Mouse (Mus musculus): ENCODE measurements at regions not wholly inside any gene's neighbourhood (a gene's known extent, or its start where the extent isn't known, plus 50 kb on each side); places are given as distances from the start of the nearest gene placed in this dataset.

DNA sequence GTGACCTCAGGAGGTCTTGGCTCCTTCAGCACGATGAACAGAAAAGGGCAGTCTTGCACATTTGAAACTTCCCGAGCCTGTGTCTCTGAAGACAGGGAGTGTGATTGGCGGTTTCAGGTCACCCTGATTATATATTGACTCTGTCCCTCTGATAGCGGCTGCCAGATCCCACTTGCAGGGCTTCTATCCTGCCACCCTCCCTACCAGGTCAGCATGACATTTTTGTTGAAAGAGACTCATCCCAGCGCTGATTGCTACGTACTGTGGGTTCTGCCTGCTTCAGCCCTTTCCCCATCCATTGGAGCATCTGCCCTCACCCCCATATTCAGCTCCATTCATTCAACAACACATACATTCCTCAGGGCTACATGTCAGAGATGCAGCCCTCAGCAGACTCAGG is 466.7 kb downstream of the Etnk1 start:
- H3K4me3 ChIP-seq: no peak overlapping the region
- H3K4me1 ChIP-seq: peaks cover 5% of the 10 kb centered on the region; the same call in 1 of the 2 replicates
- no peak overlapping the region for H3K27ac ChIP-seq (replicated peaks)
- H3K9me3 ChIP-seq: no peaks in the 10 kb centered on the region
- WGBS: 72% methylated on average over 6 of the region's 6 CpGs
- H3K36me3 ChIP-seq (replicated peaks): no peaks in the 10 kb centered on the region
- no peaks in the 10 kb centered on the region for H3K27me3 ChIP-seq (replicated peaks; ENCODE audit: low read depth, poor library complexity, severe bottlenecking)
- DNase-seq (ENCODE audit: low spot score): no peak

- 85% methylated on average over 10 of the region's 10 CpGs for WGBS
- no peaks in the 10 kb centered on the region for H3K27me3 ChIP-seq (replicated peaks; ENCODE audit: low read depth, poor library complexity, severe bottlenecking)
- no peaks in the 10 kb centered on the region for H3K9me3 ChIP-seq
- H3K36me3 ChIP-seq (replicated peaks): no peaks in the 10 kb centered on the region
- H3K4me1 ChIP-seq: peaks cover 5% of the 10 kb centered on the region; the same call in 1 of the 2 replicates
- H3K4me3 ChIP-seq: no peak overlapping the region
- no peak overlapping the region for H3K27ac ChIP-seq (replicated peaks)
- DNase-seq (ENCODE audit: low spot score): no peak
These were observed 467.3 kb downstream of the Etnk1 start for GRCm38 (mm10) chr6:143634334-143634733.

- no peaks in the 10 kb centered on the region for H3K27me3 ChIP-seq (replicated peaks; ENCODE audit: low read depth, poor library complexity, severe bottlenecking)
- WGBS: 86% methylated on average over 2 of the region's 2 CpGs
- DNase-seq (ENCODE audit: low spot score): no peak
- no peaks in the 10 kb centered on the region for H3K36me3 ChIP-seq (replicated peaks)
- H3K4me3 ChIP-seq: no peak overlapping the region
- peaks cover 5% of the 10 kb centered on the region; the same call in 1 of the 2 replicates for H3K4me1 ChIP-seq
- no peaks in the 10 kb centered on the region for H3K9me3 ChIP-seq
- no peak overlapping the region for H3K27ac ChIP-seq (replicated peaks)
These were observed 468.0 kb downstream of the Etnk1 start for GRCm38 (mm10) chr6:143635043-143635442.

DNA sequence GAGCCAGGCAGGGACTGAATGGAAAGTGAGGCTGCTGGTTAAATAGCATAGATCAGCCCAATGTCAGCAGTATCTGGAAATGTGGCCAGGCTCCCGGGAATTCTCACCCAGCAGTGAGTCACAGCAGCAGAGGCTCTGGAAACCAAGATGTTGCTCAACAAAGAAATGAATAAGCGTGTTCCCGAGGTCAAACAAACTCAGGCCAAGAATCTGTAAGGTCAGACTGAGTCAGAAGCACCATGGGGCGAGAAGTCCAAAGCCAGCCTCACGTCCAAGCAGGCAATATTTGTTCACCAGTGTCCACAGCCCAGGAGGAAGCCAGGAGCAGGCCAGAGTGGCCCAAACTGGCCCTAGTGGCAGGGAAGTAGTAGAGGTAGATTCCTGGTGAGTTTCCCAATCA is 473.6 kb downstream of the Etnk1 start:
- no peak for DNase-seq (ENCODE audit: low spot score)
- H3K9me3 ChIP-seq: no peaks in the 10 kb centered on the region
- H3K4me1 ChIP-seq: peaks cover 6% of the 10 kb centered on the region; the same call in 1 of the 2 replicates
- H3K36me3 ChIP-seq (replicated peaks): no peaks in the 10 kb centered on the region
- no peak overlapping the region for H3K27ac ChIP-seq (replicated peaks)
- no peaks in the 10 kb centered on the region for H3K27me3 ChIP-seq (replicated peaks; ENCODE audit: low read depth, poor library complexity, severe bottlenecking)
- H3K4me3 ChIP-seq: no peak overlapping the region
- WGBS: 62% methylated on average over 5 of the region's 5 CpGs

- Histone ChIP-seq H3K4me3 (no peak overlapping the region), H3K27ac (replicated peaks) (no peak overlapping the region), H3K27me3 (replicated peaks; ENCODE audit: low read depth, poor library complexity, severe bottlenecking) (no peaks in the 10 kb centered on the region), H3K4me1 (peaks cover 8% of the 10 kb centered on the region; the same call in 1 of the 2 replicates), H3K9me3 (no peaks in the 10 kb centered on the region), H3K36me3 (replicated peaks) (no peaks in the 10 kb centered on the region)
- no peak for DNase-seq (ENCODE audit: low spot score)
- WGBS: 78% methylated on average over 3 of the region's 3 CpGs
These were observed 475.0 kb downstream of the Etnk1 start for GRCm38 (mm10) chr6:143642052-143642451.

GRCm38 (mm10) chr6:143645989-143646388 is 479.0 kb downstream of the Etnk1 start:
- no peak overlapping the region for H3K27ac ChIP-seq (replicated peaks)
- H3K27me3 ChIP-seq (replicated peaks; ENCODE audit: low read depth, poor library complexity, severe bottlenecking): no peaks in the 10 kb centered on the region
- no peaks in the 10 kb centered on the region for H3K9me3 ChIP-seq
- H3K4me3 ChIP-seq: no peak overlapping the region
- no peaks in the 10 kb centered on the region for H3K36me3 ChIP-seq (replicated peaks)
- H3K4me1 ChIP-seq: 0 out of 2 replicates have a peak, but pooled peaks cover 3% of the 10 kb centered on the region
- WGBS: 75% methylated on average over 4 of the region's 4 CpGs
- peak; percentile 15 for DNase-seq (ENCODE audit: low spot score)

- WGBS: 81% methylated on average over 3 of the region's 3 CpGs
- Histone ChIP-seq H3K27me3 (replicated peaks; ENCODE audit: low read depth, poor library complexity, severe bottlenecking) (no peaks in the 10 kb centered on the region), H3K4me1 (0 out of 2 replicates have a peak, but pooled peaks cover 3% of the 10 kb centered on the region), H3K4me3 (no peak overlapping the region), H3K36me3 (replicated peaks) (no peaks in the 10 kb centered on the region), H3K9me3 (peaks cover 9% of the 10 kb centered on the region), H3K27ac (replicated peaks) (no peak overlapping the region)
- DNase-seq (ENCODE audit: low spot score): no peak
These were observed 481.5 kb downstream of the Etnk1 start for GRCm38 (mm10) chr6:143648501-143648900.

DNA sequence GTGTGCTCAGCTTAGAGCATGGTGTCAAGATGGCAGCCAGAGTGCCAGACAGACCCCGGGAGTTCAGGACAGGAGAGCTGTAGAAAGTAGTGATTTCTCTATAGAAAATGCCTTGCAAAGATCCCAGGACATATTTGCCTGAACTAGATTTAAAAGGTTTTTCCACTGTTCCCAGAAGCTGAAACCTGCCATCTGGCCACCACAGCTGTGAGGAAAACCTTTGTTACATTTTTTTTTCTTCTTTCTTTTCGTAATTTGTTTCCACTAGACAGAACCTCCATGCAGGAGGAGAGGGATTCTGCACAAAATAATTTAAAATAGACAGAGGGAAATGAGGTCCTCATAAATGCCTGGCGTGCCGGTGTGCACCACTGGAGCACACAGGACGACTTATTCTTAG is 489.6 kb downstream of the Etnk1 start:
- H3K27me3 ChIP-seq (replicated peaks; ENCODE audit: low read depth, poor library complexity, severe bottlenecking): no peaks in the 10 kb centered on the region
- no peak for DNase-seq (ENCODE audit: low spot score)
- no peak overlapping the region for H3K27ac ChIP-seq (replicated peaks)
- WGBS: 88% methylated on average over 5 of the region's 5 CpGs
- H3K4me3 ChIP-seq: no peak overlapping the region
- H3K36me3 ChIP-seq (replicated peaks): no peaks in the 10 kb centered on the region
- no peaks in the 10 kb centered on the region for H3K4me1 ChIP-seq
- peaks cover 11% of the 10 kb centered on the region for H3K9me3 ChIP-seq

GRCm38 (mm10) chr6:143660837-143661236 is 493.8 kb downstream of the Etnk1 start:
- no peak for DNase-seq (ENCODE audit: low spot score)
- Histone ChIP-seq H3K4me3 (no peak overlapping the region), H3K27ac (replicated peaks) (no peak overlapping the region), H3K4me1 (no peaks in the 10 kb centered on the region), H3K9me3 (no peaks in the 10 kb centered on the region), H3K36me3 (replicated peaks) (no peaks in the 10 kb centered on the region), H3K27me3 (replicated peaks; ENCODE audit: low read depth, poor library complexity, severe bottlenecking) (no peaks in the 10 kb centered on the region)
- WGBS: 89% methylated on average over 3 of the region's 3 CpGs

GRCm38 (mm10) chr6:143663306-143663705 is 496.3 kb downstream of the Etnk1 start:
- H3K4me1 ChIP-seq: no peaks in the 10 kb centered on the region
- no peak overlapping the region for H3K27ac ChIP-seq (replicated peaks)
- 87% methylated on average over 7 of the region's 7 CpGs for WGBS
- DNase-seq (ENCODE audit: low spot score): no peak
- H3K36me3 ChIP-seq (replicated peaks): no peaks in the 10 kb centered on the region
- no peaks in the 10 kb centered on the region for H3K9me3 ChIP-seq
- no peak overlapping the region for H3K4me3 ChIP-seq
- H3K27me3 ChIP-seq (replicated peaks; ENCODE audit: low read depth, poor library complexity, severe bottlenecking): no peaks in the 10 kb centered on the region

DNA sequence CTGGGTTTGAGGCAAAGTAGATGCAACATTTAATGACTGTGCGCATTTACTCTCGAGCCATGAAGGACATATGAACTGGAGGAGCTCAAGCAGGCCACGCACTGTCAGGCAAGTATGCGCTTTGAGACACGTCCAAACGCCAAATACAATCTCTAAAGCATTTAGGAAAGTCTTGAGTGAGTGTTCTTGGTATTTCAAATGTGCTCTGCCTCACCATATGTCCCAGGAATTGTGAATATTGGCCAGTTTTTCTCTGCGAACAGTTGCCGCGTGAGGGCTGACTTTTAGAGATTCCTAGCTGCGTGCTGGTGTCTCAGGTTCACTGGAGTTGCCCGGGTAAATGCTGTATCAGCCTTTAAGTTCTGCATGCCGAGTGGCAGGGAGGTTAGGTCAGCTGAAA is 498.4 kb downstream of the Etnk1 start:
- Histone ChIP-seq H3K27ac (replicated peaks) (no peak overlapping the region), H3K4me3 (no peak overlapping the region), H3K4me1 (no peaks in the 10 kb centered on the region), H3K27me3 (replicated peaks; ENCODE audit: low read depth, poor library complexity, severe bottlenecking) (no peaks in the 10 kb centered on the region), H3K9me3 (no peaks in the 10 kb centered on the region), H3K36me3 (replicated peaks) (no peaks in the 10 kb centered on the region)
- no peak for DNase-seq (ENCODE audit: low spot score)
- 90% methylated on average over 12 of the region's 12 CpGs for WGBS

DNA sequence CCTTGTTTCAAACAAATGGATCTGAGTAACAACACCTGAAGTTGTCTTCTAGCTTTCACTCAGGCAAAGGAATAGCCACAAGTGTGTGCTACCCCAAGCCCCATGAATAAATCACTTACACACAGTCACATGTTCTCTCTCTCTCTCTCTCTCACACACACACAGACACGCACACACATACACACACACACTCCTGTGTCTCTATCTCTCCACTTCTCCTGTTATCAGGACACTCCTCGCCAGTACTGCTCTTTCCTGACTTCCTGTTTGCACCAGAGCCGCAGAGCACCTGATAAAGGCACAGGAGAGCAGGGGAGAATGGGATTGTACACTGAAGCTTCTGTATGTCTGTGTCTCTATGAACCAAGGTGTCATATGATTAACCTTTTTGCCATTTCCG is 501.5 kb downstream of the Etnk1 start:
- Histone ChIP-seq H3K4me3 (no peak overlapping the region), H3K9me3 (no peaks in the 10 kb centered on the region), H3K36me3 (replicated peaks) (no peaks in the 10 kb centered on the region), H3K27ac (replicated peaks) (no peak overlapping the region), H3K4me1 (no peaks in the 10 kb centered on the region), H3K27me3 (replicated peaks; ENCODE audit: low read depth, poor library complexity, severe bottlenecking) (no peaks in the 10 kb centered on the region)
- no peak for DNase-seq (ENCODE audit: low spot score)
- WGBS: 82% methylated on average over 4 of the region's 4 CpGs

DNA sequence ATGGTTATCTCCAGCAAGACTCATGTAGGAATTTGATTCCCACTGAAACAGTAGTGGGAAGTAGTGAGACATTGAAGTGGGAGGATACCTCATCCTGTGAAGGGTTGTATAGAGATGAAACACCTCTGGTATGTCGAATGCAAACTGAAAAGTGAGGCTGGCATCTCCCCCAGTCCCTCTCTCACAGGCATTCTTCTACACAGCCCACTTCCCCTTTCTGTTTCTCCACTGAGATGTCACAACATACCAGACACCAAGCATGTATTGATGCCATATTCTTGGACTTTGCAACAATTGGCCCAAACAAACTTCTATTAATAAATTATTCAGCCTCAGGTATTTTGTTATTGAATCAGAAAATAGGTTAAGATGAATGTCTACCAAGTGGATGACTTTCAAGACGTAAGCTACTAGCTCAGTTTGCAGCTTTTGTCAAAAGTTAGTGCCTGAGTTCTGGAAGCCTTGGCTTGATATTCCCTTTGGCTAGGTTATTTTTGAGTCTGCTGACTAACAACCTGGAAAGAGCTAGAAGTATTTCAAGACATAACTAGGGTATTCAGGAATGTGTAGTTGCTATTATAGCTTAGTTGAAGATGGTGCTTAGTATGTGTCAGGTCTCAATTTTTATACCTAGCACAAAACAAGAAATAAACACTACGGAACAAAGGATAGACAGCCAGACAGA is 502.6 kb downstream of the Etnk1 start:
- H3K27me3 ChIP-seq (replicated peaks; ENCODE audit: low read depth, poor library complexity, severe bottlenecking): no peaks in the 10 kb centered on the region

More for the DNA sequence above, 502.6 kb downstream of the Etnk1 start:
- no peaks in the 10 kb centered on the region for H3K9me3 ChIP-seq
- H3K27ac ChIP-seq (replicated peaks): no peak overlapping the region
- H3K4me3 ChIP-seq: no peak overlapping the region
- H3K36me3 ChIP-seq (replicated peaks): no peaks in the 10 kb centered on the region
- no peaks in the 10 kb centered on the region for H3K4me1 ChIP-seq
- WGBS: 81% methylated on average over 3 of the region's 3 CpGs
- no peak for DNase-seq (ENCODE audit: low spot score)
